7 mouse cellular contexts compared by ENCODE assay signal in genomic region chr15:7931605-7932008, GRCm38 (mm10).
DNase-seq lines count a peak whose midpoint lies in the region; ATAC-seq and TF ChIP-seq lines count a peak whose summit lies in the region.

No protein-coding gene starts in this region.

- H3K9ac ChIP-seq in heart, postnatal 0 days (replicated peaks; ENCODE audit: low read depth, low read length) = no peak overlapping the region
- no peak overlapping the region for H3K9ac ChIP-seq in liver, adult 2 months (ENCODE audit: low read depth, low read length)
- no peak overlapping the region for H3K9ac ChIP-seq in stomach, embryonic 15.5 days

- peak; percentile 85 for DNase-seq in 3134 (ENCODE audit: extremely low read depth, insufficient read length, low spot score)
- peak; percentile 97 for DNase-seq in adipocyte (ENCODE audit: low spot score)
- DNase-seq in heart, postnatal 0 days (ENCODE audit: low spot score) = peak; percentile 76
- peak; percentile 97 for DNase-seq in liver, adult 2 months (ENCODE audit: extremely low read depth, low read depth, low spot score)

- H3K4me1 ChIP-seq in heart, postnatal 0 days (ENCODE audit: control insufficient read depth, insufficient read depth) = peaks cover 9% of the 10 kb centered on the region; the same call in 1 of the 2 replicates
- no peaks in the 10 kb centered on the region for H3K4me1 ChIP-seq in liver, adult 2 months (ENCODE audit: control insufficient read depth, insufficient read depth, low read length)
- peaks cover 3% of the 10 kb centered on the region; the same call in 1 of the 2 replicates for H3K4me1 ChIP-seq in stomach, embryonic 15.5 days

- 0 out of 2 replicates have a peak overlapping the region, but pooled peaks have one; percentile 3 for H3K4me2 ChIP-seq in heart, postnatal 0 days (ENCODE audit: low read depth, low read length)
- H3K4me2 ChIP-seq in stomach, embryonic 15.5 days = no peak overlapping the region

- 46% methylated on average over 8 of the region's 8 CpGs for WGBS in heart, postnatal 0 days
- WGBS in liver, adult 2 months = 18% methylated on average over 8 of the region's 8 CpGs
- 48% methylated on average over 8 of the region's 8 CpGs for WGBS in stomach, embryonic 15.5 days

- H3K4me3 ChIP-seq in heart, postnatal 0 days (ENCODE audit: low read depth, low read length) = no peak overlapping the region
- no peak overlapping the region for H3K4me3 ChIP-seq in liver, adult 2 months (ENCODE audit: insufficient read depth, low read depth, low read length)
- no peak overlapping the region for H3K4me3 ChIP-seq in stomach, embryonic 15.5 days (replicated peaks)

- no peaks in the 10 kb centered on the region for H3K27me3 ChIP-seq in heart, postnatal 0 days (ENCODE audit: control insufficient read depth, insufficient read depth, low read length)
- no peaks in the 10 kb centered on the region for H3K27me3 ChIP-seq in liver, adult 2 months (ENCODE audit: control insufficient read depth, insufficient read depth, low read length)
- no peaks in the 10 kb centered on the region for H3K27me3 ChIP-seq in stomach, embryonic 15.5 days (replicated peaks)

- ATAC-seq in heart, postnatal 0 days (ENCODE audit: insufficient read depth, low read depth) = peak; percentile 91
- ATAC-seq in stomach, embryonic 15.5 days (ENCODE audit: insufficient read depth, low FRiP score, low read depth) = peak; percentile 76
- ATAC-seq in activated CD4-positive, CD25-positive, alpha-beta regulatory T cell, adult 4 months = no peak
- ATAC-seq in inflammation-experienced regulatory T-cells, adult 6 months = no peak

- TF ChIP-seq CTCF in heart, postnatal 0 days (IDR thresholded peaks at IDR 0.05; ENCODE audit: low read depth) = no peak
- TF ChIP-seq CTCF in liver, adult 2 months (IDR thresholded peaks at IDR 0.05; ENCODE audit: low read depth, low read length) = no peak

- no peak overlapping the region for H3K27ac ChIP-seq in heart, postnatal 0 days (ENCODE audit: low read depth)
- H3K27ac ChIP-seq in liver, adult 2 months (replicated peaks; ENCODE audit: insufficient read depth, low read depth, low read length) = no peak overlapping the region
- no peak overlapping the region for H3K27ac ChIP-seq in stomach, embryonic 15.5 days

- no peaks in the 10 kb centered on the region for H3K9me3 ChIP-seq in heart, postnatal 0 days (replicated peaks; ENCODE audit: control insufficient read depth, low read length)
- H3K9me3 ChIP-seq in stomach, embryonic 15.5 days = no peaks in the 10 kb centered on the region

- TF ChIP-seq EP300 in heart, postnatal 0 days (IDR thresholded peaks at IDR 0.05; ENCODE audit: low read depth) = no peak

- TF ChIP-seq POLR2A in liver, adult 2 months (IDR thresholded peaks at IDR 0.05; ENCODE audit: extremely low read depth, insufficient read depth, low read length) = no peak

- H3K79me2 ChIP-seq in liver, adult 2 months (ENCODE audit: control insufficient read depth, insufficient read depth, low read length) = no peaks in the 10 kb centered on the region

- H3K36me3 ChIP-seq in heart, postnatal 0 days (replicated peaks; ENCODE audit: control insufficient read depth, insufficient read depth, low read length) = no peaks in the 10 kb centered on the region
- H3K36me3 ChIP-seq in liver, adult 2 months (ENCODE audit: control insufficient read depth, insufficient read depth, low read length) = no peaks in the 10 kb centered on the region
- H3K36me3 ChIP-seq in stomach, embryonic 15.5 days = no peaks in the 10 kb centered on the region

Comparison
In these comparisons a context has a peak if more than half of its experiments do, and no peak if none do; other contexts are left out.
1. ATAC-seq: peak in heart, postnatal 0 days (single experiment) and stomach, embryonic 15.5 days (single experiment); none in activated CD4-positive, CD25-positive, alpha-beta regulatory T cell, adult 4 months (single experiment) and inflammation-experienced regulatory T-cells, adult 6 months (single experiment).
2. Peak in every context shown above with its lines, with median percentiles within 50 percentile points of each other: DNase-seq.